Mouse (Mus musculus): ENCODE data around the gene Osbpl6. TPM values are rescaled to one million over a fixed set of nuclear protein-coding genes. Genes with fewer than 3 reads are reported as not detected.

The Osbpl6 gene
- polyA plus RNA-seq, 1 experiment from 2014 or later, result 49.4 TPM

- no peak overlapping the region for H3K9ac ChIP-seq (replicated peaks; ENCODE audit: low read depth, low read length)
- no peak for ATAC-seq (ENCODE audit: low read depth)
- H3K9me3 ChIP-seq (ENCODE audit: control insufficient read depth, low read length), result no peaks in the 10 kb centered on the region
- 60% methylated on average over 12 of the region's 12 CpGs for WGBS
- no peak overlapping the region for H3K4me2 ChIP-seq (ENCODE audit: low read depth, low read length)
- no peak overlapping the region for H3K27ac ChIP-seq (ENCODE audit: low read depth, low read length)
- no peaks in the 10 kb centered on the region for H3K27me3 ChIP-seq (ENCODE audit: control insufficient read depth, insufficient read depth, low read length)
- H3K4me1 ChIP-seq (ENCODE audit: control insufficient read depth, insufficient read depth, low read length), result no peaks in the 10 kb centered on the region
- no peak overlapping the region for H3K4me3 ChIP-seq (ENCODE audit: low read depth, low read length)
- H3K36me3 ChIP-seq (ENCODE audit: control insufficient read depth, insufficient read depth, low read length), result no peaks in the 10 kb centered on the region
Measured at GRCm38 (mm10) chr2:76504122-76504839, 98.0 kb downstream of the Osbpl6 start.

GRCm38 (mm10) chr2:76504989-76505388 lies 98.7 kb downstream of the Osbpl6 start:
- H3K9ac ChIP-seq (replicated peaks; ENCODE audit: low read depth, low read length), result no peak overlapping the region
- no peak overlapping the region for H3K4me2 ChIP-seq (ENCODE audit: low read depth, low read length)
- no peak overlapping the region for H3K27ac ChIP-seq (ENCODE audit: low read depth, low read length)
- ATAC-seq (ENCODE audit: low read depth), result no peak
- H3K27me3 ChIP-seq (ENCODE audit: control insufficient read depth, insufficient read depth, low read length), result no peaks in the 10 kb centered on the region
- 94% methylated on average over 2 of the region's 2 CpGs for WGBS
- H3K36me3 ChIP-seq (ENCODE audit: control insufficient read depth, insufficient read depth, low read length), result no peaks in the 10 kb centered on the region
- no peaks in the 10 kb centered on the region for H3K9me3 ChIP-seq (ENCODE audit: control insufficient read depth, low read length)
- no peaks in the 10 kb centered on the region for H3K4me1 ChIP-seq (ENCODE audit: control insufficient read depth, insufficient read depth, low read length)
- H3K4me3 ChIP-seq (ENCODE audit: low read depth, low read length), result no peak overlapping the region

DNA sequence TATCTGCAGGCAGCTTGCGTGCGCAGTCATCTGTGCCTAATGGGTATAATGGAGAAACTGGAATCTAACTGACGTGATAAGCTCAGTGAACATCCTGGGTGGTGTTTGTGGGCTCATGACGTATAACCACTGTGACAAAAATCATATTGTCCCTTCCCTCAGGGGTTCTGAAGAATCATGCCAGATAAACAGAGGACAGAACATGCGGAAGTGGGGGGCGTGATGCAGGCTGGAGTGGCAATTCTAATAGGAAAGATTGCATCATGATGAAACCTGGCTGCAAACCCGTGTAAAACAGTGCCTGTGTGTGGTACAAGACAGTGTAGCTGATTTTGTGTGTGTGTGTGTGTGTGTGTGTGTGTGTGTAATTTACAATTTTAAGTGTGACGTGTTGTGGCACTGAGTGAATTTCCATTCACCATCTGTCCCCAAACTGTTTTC lies 105.0 kb downstream of the Osbpl6 start:
- no peak for ATAC-seq (ENCODE audit: low read depth)
- no peak overlapping the region for H3K4me2 ChIP-seq (ENCODE audit: low read depth, low read length)
- 73% methylated on average over 8 of the region's 8 CpGs for WGBS
- no peaks in the 10 kb centered on the region for H3K4me1 ChIP-seq (ENCODE audit: control insufficient read depth, insufficient read depth, low read length)
- H3K27ac ChIP-seq (ENCODE audit: low read depth, low read length), result no peak overlapping the region
- no peaks in the 10 kb centered on the region for H3K9me3 ChIP-seq (ENCODE audit: control insufficient read depth, low read length)
- H3K27me3 ChIP-seq (ENCODE audit: control insufficient read depth, insufficient read depth, low read length), result no peaks in the 10 kb centered on the region
- no peak overlapping the region for H3K4me3 ChIP-seq (ENCODE audit: low read depth, low read length)
- H3K36me3 ChIP-seq (ENCODE audit: control insufficient read depth, insufficient read depth, low read length), result no peaks in the 10 kb centered on the region
- no peak overlapping the region for H3K9ac ChIP-seq (replicated peaks; ENCODE audit: low read depth, low read length)

DNA sequence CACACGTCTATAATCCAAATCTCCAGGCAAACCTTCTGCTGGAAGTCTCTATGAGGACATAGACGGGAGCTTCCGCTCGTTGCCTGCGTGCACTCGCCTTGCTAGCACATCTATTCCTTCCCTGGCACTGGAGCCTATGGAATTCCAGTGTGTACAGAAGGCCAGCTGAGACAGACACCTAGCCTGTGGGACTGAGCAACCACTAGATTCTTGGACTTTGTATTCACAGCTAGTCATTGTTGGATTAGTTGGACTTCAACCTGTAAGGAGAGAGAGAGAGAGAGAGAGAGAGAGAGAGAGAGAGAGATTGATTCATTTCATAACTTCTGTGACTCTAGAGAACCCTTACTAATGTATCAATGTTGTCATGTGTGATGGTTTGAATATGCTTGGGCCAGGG lies 105.8 kb downstream of the Osbpl6 start:
- Histone ChIP-seq H3K27me3 (ENCODE audit: control insufficient read depth, insufficient read depth, low read length) (no peaks in the 10 kb centered on the region), H3K36me3 (ENCODE audit: control insufficient read depth, insufficient read depth, low read length) (no peaks in the 10 kb centered on the region), H3K4me3 (ENCODE audit: low read depth, low read length) (no peak overlapping the region), H3K9me3 (ENCODE audit: control insufficient read depth, low read length) (no peaks in the 10 kb centered on the region), H3K4me1 (ENCODE audit: control insufficient read depth, insufficient read depth, low read length) (no peaks in the 10 kb centered on the region), H3K9ac (replicated peaks; ENCODE audit: low read depth, low read length) (no peak overlapping the region), H3K27ac (ENCODE audit: low read depth, low read length) (no peak overlapping the region), H3K4me2 (ENCODE audit: low read depth, low read length) (no peak overlapping the region)
- no peak for ATAC-seq (ENCODE audit: low read depth)
- WGBS, result 99% methylated on average over 6 of the region's 6 CpGs

DNA sequence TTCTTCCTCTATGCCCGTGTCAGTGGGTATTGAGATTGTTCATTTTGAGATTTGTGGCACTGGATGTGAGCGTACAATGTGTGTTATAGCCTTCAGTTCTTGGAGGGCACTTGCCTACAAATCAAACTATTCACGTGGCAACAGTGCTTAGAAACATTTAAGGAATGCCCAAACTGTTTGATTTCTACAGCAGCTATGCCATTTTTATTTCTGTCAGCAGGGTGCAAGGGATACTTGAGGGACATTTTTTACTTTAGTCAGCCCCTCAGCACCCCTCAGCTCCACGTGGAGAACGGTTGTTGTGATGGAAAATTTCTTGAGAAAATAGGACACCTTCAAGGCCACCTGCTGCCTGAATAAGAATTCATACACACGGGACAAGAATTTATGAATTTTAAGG lies 106.6 kb downstream of the Osbpl6 start:
- no peaks in the 10 kb centered on the region for H3K27me3 ChIP-seq (ENCODE audit: control insufficient read depth, insufficient read depth, low read length)
- H3K9ac ChIP-seq (replicated peaks; ENCODE audit: low read depth, low read length), result no peak overlapping the region
- H3K27ac ChIP-seq (ENCODE audit: low read depth, low read length), result no peak overlapping the region
- H3K4me1 ChIP-seq (ENCODE audit: control insufficient read depth, insufficient read depth, low read length), result no peaks in the 10 kb centered on the region
- H3K9me3 ChIP-seq (ENCODE audit: control insufficient read depth, low read length), result no peaks in the 10 kb centered on the region
- H3K4me2 ChIP-seq (ENCODE audit: low read depth, low read length), result no peak overlapping the region
- no peak for ATAC-seq (ENCODE audit: low read depth)
- no peak overlapping the region for H3K4me3 ChIP-seq (ENCODE audit: low read depth, low read length)
- WGBS, result 73% methylated on average over 6 of the region's 6 CpGs
- H3K36me3 ChIP-seq (ENCODE audit: control insufficient read depth, insufficient read depth, low read length), result no peaks in the 10 kb centered on the region

DNA sequence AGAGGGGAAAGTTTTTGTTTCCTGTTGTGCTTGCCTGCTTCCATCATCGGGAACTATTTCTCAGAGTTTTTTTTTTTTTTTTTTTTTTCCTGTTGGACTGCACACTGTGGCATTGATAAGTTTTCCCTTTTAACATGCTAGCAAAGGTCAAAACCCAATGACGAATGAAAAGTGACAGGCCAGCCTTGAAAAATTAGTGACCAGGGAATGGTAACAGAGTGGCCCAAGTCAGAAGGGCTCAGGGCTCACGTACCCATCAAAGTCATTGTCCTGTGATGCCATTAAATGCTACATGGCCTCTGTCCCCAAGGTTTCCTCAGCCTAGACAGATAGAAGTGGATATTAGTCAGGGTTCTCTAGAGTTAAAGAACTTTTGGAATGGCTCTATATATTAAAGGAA lies 107.0 kb downstream of the Osbpl6 start:
- no peak overlapping the region for H3K4me3 ChIP-seq (ENCODE audit: low read depth, low read length)
- no peaks in the 10 kb centered on the region for H3K9me3 ChIP-seq (ENCODE audit: control insufficient read depth, low read length)
- no peak for ATAC-seq (ENCODE audit: low read depth)
- no peak overlapping the region for H3K4me2 ChIP-seq (ENCODE audit: low read depth, low read length)
- H3K27me3 ChIP-seq (ENCODE audit: control insufficient read depth, insufficient read depth, low read length), result no peaks in the 10 kb centered on the region
- H3K36me3 ChIP-seq (ENCODE audit: control insufficient read depth, insufficient read depth, low read length), result no peaks in the 10 kb centered on the region
- WGBS, result 82% methylated on average over 3 of the region's 3 CpGs
- H3K4me1 ChIP-seq (ENCODE audit: control insufficient read depth, insufficient read depth, low read length), result no peaks in the 10 kb centered on the region
- no peak overlapping the region for H3K9ac ChIP-seq (replicated peaks; ENCODE audit: low read depth, low read length)
- H3K27ac ChIP-seq (ENCODE audit: low read depth, low read length), result no peak overlapping the region

- no peak for ATAC-seq (ENCODE audit: low read depth)
- Histone ChIP-seq H3K9ac (replicated peaks; ENCODE audit: low read depth, low read length) (no peak overlapping the region), H3K27me3 (ENCODE audit: control insufficient read depth, insufficient read depth, low read length) (no peaks in the 10 kb centered on the region), H3K36me3 (ENCODE audit: control insufficient read depth, insufficient read depth, low read length) (no peaks in the 10 kb centered on the region), H3K4me1 (ENCODE audit: control insufficient read depth, insufficient read depth, low read length) (0 out of 2 replicates have a peak, but pooled peaks cover 2% of the 10 kb centered on the region), H3K4me3 (ENCODE audit: low read depth, low read length) (no peak overlapping the region), H3K4me2 (ENCODE audit: low read depth, low read length) (no peak overlapping the region), H3K9me3 (ENCODE audit: control insufficient read depth, low read length) (no peaks in the 10 kb centered on the region), H3K27ac (ENCODE audit: low read depth, low read length) (no peak overlapping the region)
- WGBS, result 92% methylated on average over 14 of the region's 14 CpGs
Measured at GRCm38 (mm10) chr2:76517471-76517870, 111.2 kb downstream of the Osbpl6 start.

DNA sequence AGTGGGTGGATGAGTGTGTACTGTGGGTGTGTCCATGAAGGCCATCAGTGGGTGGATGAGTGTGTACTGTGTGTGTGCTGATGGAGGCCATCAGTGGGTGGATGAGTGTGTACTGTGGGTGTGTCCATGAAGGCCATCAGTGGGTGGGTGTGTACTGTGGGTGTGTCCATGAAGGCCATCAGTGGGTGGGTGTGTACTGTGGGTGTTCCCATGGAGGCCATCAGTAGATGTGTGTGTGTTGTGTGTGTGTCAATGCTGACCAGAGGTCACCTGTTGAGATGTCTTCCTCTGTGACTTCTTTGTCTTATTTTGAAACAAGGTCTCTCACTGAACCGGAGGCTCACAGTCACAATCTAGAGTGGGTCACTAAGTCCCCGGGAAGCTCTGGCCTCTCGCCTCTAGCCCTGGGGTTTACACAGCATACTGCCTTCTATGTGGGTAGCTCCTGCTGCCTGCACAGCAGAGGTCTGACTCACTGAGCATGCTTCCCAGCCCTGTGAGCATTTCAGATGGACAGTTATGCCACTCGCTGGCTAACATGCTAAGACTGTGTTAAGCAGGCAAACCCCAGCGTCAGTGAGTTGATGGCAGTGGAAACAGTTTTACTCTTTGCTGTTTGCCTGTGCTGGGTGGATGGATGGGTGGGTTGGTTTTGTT lies 112.2 kb downstream of the Osbpl6 start:
- no peak overlapping the region for H3K9ac ChIP-seq (replicated peaks; ENCODE audit: low read depth, low read length)
- H3K4me2 ChIP-seq (ENCODE audit: low read depth, low read length), result no peak overlapping the region
- H3K27me3 ChIP-seq (ENCODE audit: control insufficient read depth, insufficient read depth, low read length), result no peaks in the 10 kb centered on the region
- no peaks in the 10 kb centered on the region for H3K36me3 ChIP-seq (ENCODE audit: control insufficient read depth, insufficient read depth, low read length)
- WGBS, result 86% methylated on average over 5 of the region's 5 CpGs
- no peak overlapping the region for H3K4me3 ChIP-seq (ENCODE audit: low read depth, low read length)
- ATAC-seq (ENCODE audit: low read depth), result no peak
- H3K4me1 ChIP-seq (ENCODE audit: control insufficient read depth, insufficient read depth, low read length), result 0 out of 2 replicates have a peak, but pooled peaks cover 2% of the 10 kb centered on the region
- no peaks in the 10 kb centered on the region for H3K9me3 ChIP-seq (ENCODE audit: control insufficient read depth, low read length)
- H3K27ac ChIP-seq (ENCODE audit: low read depth, low read length), result no peak overlapping the region

- Histone ChIP-seq H3K4me2 (ENCODE audit: low read depth, low read length) (no peak overlapping the region), H3K36me3 (ENCODE audit: control insufficient read depth, insufficient read depth, low read length) (no peaks in the 10 kb centered on the region), H3K4me3 (ENCODE audit: low read depth, low read length) (no peak overlapping the region), H3K9me3 (ENCODE audit: control insufficient read depth, low read length) (no peaks in the 10 kb centered on the region), H3K27ac (ENCODE audit: low read depth, low read length) (no peak overlapping the region), H3K4me1 (ENCODE audit: control insufficient read depth, insufficient read depth, low read length) (0 out of 2 replicates have a peak, but pooled peaks cover 2% of the 10 kb centered on the region), H3K9ac (replicated peaks; ENCODE audit: low read depth, low read length) (no peak overlapping the region), H3K27me3 (ENCODE audit: control insufficient read depth, insufficient read depth, low read length) (no peaks in the 10 kb centered on the region)
- ATAC-seq (ENCODE audit: low read depth), result no peak
- 86% methylated on average over 6 of the region's 6 CpGs for WGBS
Measured at GRCm38 (mm10) chr2:76521585-76521984, 115.3 kb downstream of the Osbpl6 start.

All from neural tube, embryonic 14.5 days (tissue).